Mouse (Mus musculus) forebrain, embryonic 11.5 days (tissue): ENCODE results near the gene Fblim1. TPM values are rescaled to one million over a fixed set of nuclear protein-coding genes. Genes with fewer than 3 reads are reported as not detected.

Source experiments
- ATAC-seq: fragments of 200-750 bp; cut with Nextera tagmentation; replicated peaks from 2 replicates; pipeline ENCODE4 v1.8.0; 2017; ENCODE audit warnings: moderate TSS enrichment; ENCODE audit not compliant: low FRiP score
- DNase-seq: peaks from one replicate; pipeline ENCODE4 v3.0.0-alpha.2; 2017; ENCODE audit warnings: low spot score
- H3K27ac ChIP-seq: fragments of 300-500 bp; sonication (generic); 2 replicates; pipeline ENCODE4 v1.5.1; 2014; ENCODE audit warnings: low read depth, low read length
- H3K27me3 ChIP-seq: fragments of 300-500 bp; sonication (generic); 2 replicates; pipeline ENCODE4 v1.6.1; 2014; ENCODE audit warnings: mild to moderate bottlenecking, low read length, mixed read lengths; ENCODE audit not compliant: control insufficient read depth, insufficient read depth
- H3K36me3 ChIP-seq: fragments of 300-500 bp; sonication (generic); 2 replicates; pipeline ENCODE4 v1.6.1; 2014; ENCODE audit warnings: mild to moderate bottlenecking, low read length, moderate library complexity, mixed read lengths; ENCODE audit not compliant: control insufficient read depth, insufficient read depth
- H3K4me1 ChIP-seq: fragments of 300-500 bp; sonication (generic); replicated peaks from 2 replicates; pipeline ENCODE4 v1.6.1; 2014; ENCODE audit warnings: low read length, mixed read lengths; ENCODE audit not compliant: control insufficient read depth, insufficient read depth
- H3K4me2 ChIP-seq: fragments of 300-500 bp; sonication (generic); 2 replicates; pipeline ENCODE4 v1.6.1; 2014; ENCODE audit warnings: low read depth, mild to moderate bottlenecking, low read length, moderate library complexity, mixed read lengths; ENCODE audit not compliant: severe bottlenecking
- H3K4me3 ChIP-seq: fragments of 300-500 bp; sonication (generic); 2 replicates; pipeline ENCODE4 v1.5.1; 2014; ENCODE audit warnings: low read depth, low read length
- H3K9ac ChIP-seq: fragments of 300-500 bp; sonication (generic); 2 replicates; pipeline ENCODE4 v1.6.1; 2014; ENCODE audit warnings: low read length
- H3K9me3 ChIP-seq: fragments of 300-500 bp; sonication (generic); 2 replicates; pipeline ENCODE4 v1.6.1; 2016; ENCODE audit warnings: low read length, mixed read lengths; ENCODE audit not compliant: control insufficient read depth
- WGBS: fragments of 180-500 bp; shearing (Covaris S2); extraction: QIAGEN DNeasy Blood & Tissue Kit; methylation state at CpG from one replicate; pipeline ENCODE4 v1.1.7; 2014; 5-methylcytosine and 5-hydroxymethylcytosine counted together
- polyA plus RNA-seq: library from polyadenylated mRNA; unstranded; fragments of >200 nt; fragmentation: Nextera tagmentation; extraction: Ambion mirVana; gene quantifications from 2 replicates; pipeline ENCODE4 v1.2.1, GENCODE M21; 2014

Fblim1 gene
- polyA plus RNA-seq, 1 experiment from 2014 or later: 21.4 TPM

GRCm38 (mm10) chr4:141540844-141541243 is 65.1 kb downstream of the Fblim1 start:
- no peak overlapping the region for H3K4me3 ChIP-seq
- no peaks in the 10 kb centered on the region for H3K9me3 ChIP-seq
- no peak overlapping the region for H3K27ac ChIP-seq
- peaks cover 3% of the 10 kb centered on the region; the same call in 1 of the 2 replicates for H3K4me1 ChIP-seq
- DNase-seq (no peak), ATAC-seq (no peak)
- H3K9ac ChIP-seq: no peak overlapping the region
- H3K36me3 ChIP-seq: no peaks in the 10 kb centered on the region
- H3K27me3 ChIP-seq: no peaks in the 10 kb centered on the region
- no peak overlapping the region for H3K4me2 ChIP-seq
- WGBS: 77% methylated on average over 3 of the region's 3 CpGs

GRCm38 (mm10) chr4:141539213-141539767 is 66.6 kb downstream of the Fblim1 start:
- Histone ChIP-seq H3K27ac (peak overlapping the region; percentile 95), H3K36me3 (no peaks in the 10 kb centered on the region), H3K9me3 (no peaks in the 10 kb centered on the region), H3K27me3 (no peaks in the 10 kb centered on the region), H3K4me2 (peak overlapping the region; percentile 93), H3K9ac (peak overlapping the region; percentile 92), H3K4me1 (peaks cover under 1% of the 10 kb centered on the region; the same call in 1 of the 2 replicates), H3K4me3 (peak overlapping the region; percentile 100)
- DNase-seq (no peak), ATAC-seq (no peak)
- WGBS: 53% methylated on average over 12 of the region's 12 CpGs

- Histone ChIP-seq H3K27ac (peak within 1 kb of the TSS; percentile 95), H3K9me3 (no peaks in the 10 kb centered on the region), H3K4me2 (peak within 1 kb of the TSS; percentile 93), H3K36me3 (no peaks in the 10 kb centered on the region), H3K9ac (peak within 1 kb of the TSS; percentile 92), H3K27me3 (no peaks in the 10 kb centered on the region), H3K4me3 (peak within 1 kb of the TSS; percentile 100), H3K4me1 (peaks cover 2% of the 10 kb centered on the region; the same call in 1 of the 2 replicates)
- WGBS: under 1% methylated on average over 72 of the region's 88 CpGs
- ATAC-seq (peak; percentile 77), DNase-seq (peak; percentile 97)
Observed at GRCm38 (mm10) chr4:141538408-141539212, 67.3 kb downstream of the Fblim1 start, which contains the start of gene Spen. Spen (minus strand) TSS chr4:141538597.

GRCm38 (mm10) chr4:141537706-141538407 is 68.0 kb downstream of the Fblim1 start:
- Histone ChIP-seq H3K9ac (peak overlapping the region; percentile 92), H3K27ac (peak overlapping the region; percentile 95), H3K9me3 (no peaks in the 10 kb centered on the region), H3K4me2 (peak overlapping the region; percentile 93), H3K27me3 (no peaks in the 10 kb centered on the region), H3K4me3 (peak overlapping the region; percentile 100), H3K4me1 (peaks cover 2% of the 10 kb centered on the region; the same call in 1 of the 2 replicates), H3K36me3 (no peaks in the 10 kb centered on the region)
- DNase-seq (peak; percentile 78), ATAC-seq (no peak)
- under 1% methylated on average over 78 of the region's 101 CpGs for WGBS

GRCm38 (mm10) chr4:141537226-141537610 is 68.7 kb downstream of the Fblim1 start:
- WGBS: under 1% methylated on average over 14 of the region's 14 CpGs
- peak overlapping the region; percentile 93 for H3K4me2 ChIP-seq
- no peaks in the 10 kb centered on the region for H3K27me3 ChIP-seq
- H3K9ac ChIP-seq: peak overlapping the region; percentile 92
- peaks cover 2% of the 10 kb centered on the region; the same call in 1 of the 2 replicates for H3K4me1 ChIP-seq
- H3K9me3 ChIP-seq: no peaks in the 10 kb centered on the region
- DNase-seq (no peak), ATAC-seq (no peak)
- peak overlapping the region; percentile 100 for H3K4me3 ChIP-seq
- H3K36me3 ChIP-seq: no peaks in the 10 kb centered on the region
- peak overlapping the region; percentile 95 for H3K27ac ChIP-seq

GRCm38 (mm10) chr4:141536291-141537225 is 69.3 kb downstream of the Fblim1 start:
- Histone ChIP-seq H3K9ac (peak overlapping the region; percentile 92), H3K4me1 (peaks cover 2% of the 10 kb centered on the region; the same call in 1 of the 2 replicates), H3K4me3 (peak overlapping the region; percentile 100), H3K27ac (peak overlapping the region; percentile 95), H3K36me3 (no peaks in the 10 kb centered on the region), H3K4me2 (peak overlapping the region; percentile 93), H3K27me3 (no peaks in the 10 kb centered on the region), H3K9me3 (no peaks in the 10 kb centered on the region)
- peak; percentile 72 for ATAC-seq
- under 1% methylated on average over 61 of the region's 61 CpGs for WGBS
- peak; percentile 91 for DNase-seq

- Histone ChIP-seq H3K4me3 (peak overlapping the region; percentile 100), H3K27me3 (no peaks in the 10 kb centered on the region), H3K27ac (peak overlapping the region; percentile 95; the same call in 1 of the 2 replicates), H3K9me3 (no peaks in the 10 kb centered on the region), H3K9ac (peak overlapping the region; percentile 37; the same call in 1 of the 2 replicates), H3K4me1 (peaks cover 2% of the 10 kb centered on the region; the same call in 1 of the 2 replicates), H3K4me2 (peak overlapping the region; percentile 93), H3K36me3 (no peaks in the 10 kb centered on the region)
- 8% methylated on average over 9 of the region's 11 CpGs for WGBS
- peak; percentile 25; the same call in 1 of the 2 replicates for ATAC-seq
- peak; percentile 81 for DNase-seq
Observed at GRCm38 (mm10) chr4:141534947-141535680, 70.8 kb downstream of the Fblim1 start.
